Mouse (Mus musculus): ENCODE results near the gene Zfp763. TPM values are rescaled to one million over a fixed set of nuclear protein-coding genes. Genes with fewer than 3 reads are reported as not detected.
A peak's percentile ranks its signal among the peaks of the same experiment; 100 is the strongest.

Gene Zfp763
- polyA plus RNA-seq, 1 experiment from 2014 or later, result 26.2 TPM

- H3K4me1 ChIP-seq (ENCODE audit: control insufficient read depth, insufficient read depth, low read length), result no peaks in the 10 kb centered on the region
- WGBS, result under 1% methylated on average over 21 of the region's 21 CpGs
- ATAC-seq (replicated peaks; ENCODE audit: insufficient number of reproducible peaks, low FRiP score, low TSS enrichment, low read depth) (peak; percentile 93), DNase-seq (ENCODE audit: low spot score) (peak; percentile 93)
- no peaks in the 10 kb centered on the region for H3K27me3 ChIP-seq (ENCODE audit: control insufficient read depth, insufficient read depth, low read length)
- H3K36me3 ChIP-seq (replicated peaks; ENCODE audit: control insufficient read depth, insufficient read depth, low read depth, low read length), result peaks cover 3% of the 10 kb centered on the region; the same call in 1 of the 2 replicates
- H3K4me2 ChIP-seq (ENCODE audit: low read depth, low read length), result peak within 1 kb of the TSS; percentile 73
- H3K9me3 ChIP-seq (replicated peaks; ENCODE audit: control insufficient read depth, low read length), result no peaks in the 10 kb centered on the region
- no peak within 1 kb of the TSS for H3K27ac ChIP-seq (replicated peaks; ENCODE audit: low read depth, low read length)
- peak within 1 kb of the TSS; percentile 73 for H3K9ac ChIP-seq (replicated peaks; ENCODE audit: low read length)
- H3K4me3 ChIP-seq (ENCODE audit: low read depth, low read length), result peak within 1 kb of the TSS; percentile 72
Measured at GRCm38 (mm10) chr17:32992699-32993474, 40.3 kb downstream of the Zfp763 start, which contains the start of gene Zfp952. Gene Zfp952, plus strand, starts transcription at chr17:32993129.

- Histone ChIP-seq H3K27ac (replicated peaks; ENCODE audit: low read depth, low read length) (no peak overlapping the region), H3K4me1 (ENCODE audit: control insufficient read depth, insufficient read depth, low read length) (no peaks in the 10 kb centered on the region), H3K27me3 (ENCODE audit: control insufficient read depth, insufficient read depth, low read length) (no peaks in the 10 kb centered on the region), H3K36me3 (replicated peaks; ENCODE audit: control insufficient read depth, insufficient read depth, low read depth, low read length) (peaks cover 3% of the 10 kb centered on the region; the same call in 1 of the 2 replicates), H3K9ac (replicated peaks; ENCODE audit: low read length) (no peak overlapping the region), H3K4me3 (ENCODE audit: low read depth, low read length) (no peak overlapping the region), H3K4me2 (ENCODE audit: low read depth, low read length) (no peak overlapping the region; the same call in 1 of the 2 replicates), H3K9me3 (replicated peaks; ENCODE audit: control insufficient read depth, low read length) (no peaks in the 10 kb centered on the region)
- peak; percentile 18 for DNase-seq (ENCODE audit: low spot score)
- WGBS, result 75% methylated on average over 12 of the region's 12 CpGs
- ATAC-seq (replicated peaks; ENCODE audit: insufficient number of reproducible peaks, low FRiP score, low TSS enrichment, low read depth), result no peak
Measured at GRCm38 (mm10) chr17:32991965-32992698, 41.1 kb downstream of the Zfp763 start.

- Histone ChIP-seq H3K4me3 (ENCODE audit: low read depth, low read length) (no peak overlapping the region), H3K9ac (replicated peaks; ENCODE audit: low read length) (no peak overlapping the region), H3K4me1 (ENCODE audit: control insufficient read depth, insufficient read depth, low read length) (no peaks in the 10 kb centered on the region), H3K9me3 (replicated peaks; ENCODE audit: control insufficient read depth, low read length) (no peaks in the 10 kb centered on the region), H3K27me3 (ENCODE audit: control insufficient read depth, insufficient read depth, low read length) (no peaks in the 10 kb centered on the region), H3K36me3 (replicated peaks; ENCODE audit: control insufficient read depth, insufficient read depth, low read depth, low read length) (no peaks in the 10 kb centered on the region), H3K27ac (replicated peaks; ENCODE audit: low read depth, low read length) (no peak overlapping the region), H3K4me2 (ENCODE audit: low read depth, low read length) (no peak overlapping the region)
- DNase-seq (ENCODE audit: low spot score) (no peak), ATAC-seq (replicated peaks; ENCODE audit: insufficient number of reproducible peaks, low FRiP score, low TSS enrichment, low read depth) (no peak)
- 75% methylated on average over 4 of the region's 4 CpGs for WGBS
Measured at GRCm38 (mm10) chr17:32986301-32986700, 46.9 kb downstream of the Zfp763 start.

DNA sequence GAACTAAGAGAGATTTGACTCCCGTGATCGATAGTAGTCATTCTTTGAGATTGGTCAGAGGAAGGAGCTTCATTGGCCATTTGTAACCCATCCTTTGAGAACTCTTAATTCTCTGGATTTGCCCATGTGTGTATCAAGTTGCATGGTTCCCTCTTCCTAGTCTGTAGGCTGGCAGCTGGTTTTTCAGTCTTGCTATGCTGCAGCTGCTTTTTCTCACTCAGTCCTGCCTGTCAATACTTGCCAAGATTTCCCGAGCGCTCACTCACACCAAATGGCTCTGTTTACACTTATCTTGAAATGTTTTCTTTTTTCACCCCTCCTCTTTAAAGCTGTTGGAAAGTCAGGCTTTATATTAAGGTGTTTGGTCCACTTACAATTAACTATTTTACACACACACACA is 51.8 kb downstream of the Zfp763 start:
- peaks cover 16% of the 10 kb centered on the region for H3K36me3 ChIP-seq (replicated peaks; ENCODE audit: control insufficient read depth, insufficient read depth, low read depth, low read length)

More for the DNA sequence above, 51.8 kb downstream of the Zfp763 start:
- Histone ChIP-seq H3K27me3 (ENCODE audit: control insufficient read depth, insufficient read depth, low read length) (no peaks in the 10 kb centered on the region), H3K4me1 (ENCODE audit: control insufficient read depth, insufficient read depth, low read length) (no peaks in the 10 kb centered on the region), H3K4me3 (ENCODE audit: low read depth, low read length) (no peak overlapping the region), H3K4me2 (ENCODE audit: low read depth, low read length) (no peak overlapping the region), H3K27ac (replicated peaks; ENCODE audit: low read depth, low read length) (no peak overlapping the region), H3K9ac (replicated peaks; ENCODE audit: low read length) (no peak overlapping the region), H3K9me3 (replicated peaks; ENCODE audit: control insufficient read depth, low read length) (no peaks in the 10 kb centered on the region)
- 89% methylated on average over 4 of the region's 4 CpGs for WGBS
- no peak for ATAC-seq (replicated peaks; ENCODE audit: insufficient number of reproducible peaks, low FRiP score, low TSS enrichment, low read depth)
- no peak for DNase-seq (ENCODE audit: low spot score)

Other genes starting within 250 kb of the Zfp763 start
- 25.6 and 33.8 TPM in 2 replicates for gene Zfp871, start 245.1 kb downstream of the Zfp763 start, polyA plus RNA-seq (2014; fragmentation: Nextera tagmentation; extraction: Ambion mirVana)
- gene Zfp811, start 223.5 kb downstream of the Zfp763 start, polyA plus RNA-seq (2014; fragmentation: Nextera tagmentation; extraction: Ambion mirVana), result 11.5 and 13.2 TPM in 2 replicates
- gene Zfp799, start 203.1 kb downstream of the Zfp763 start, polyA plus RNA-seq (2014; fragmentation: Nextera tagmentation; extraction: Ambion mirVana), result 17.1 and 23.5 TPM in 2 replicates
- gene Zfp870, start 141.8 kb downstream of the Zfp763 start, polyA plus RNA-seq (2014; fragmentation: Nextera tagmentation; extraction: Ambion mirVana), result 11.7 and 12.3 TPM in 2 replicates
- not detected in 2 replicates for gene Cyp4f14, start 116.1 kb downstream of the Zfp763 start, polyA plus RNA-seq (2014; fragmentation: Nextera tagmentation; extraction: Ambion mirVana)
- 2.7 and 3.4 TPM in 2 replicates for gene Cyp4f13, start 86.0 kb downstream of the Zfp763 start, polyA plus RNA-seq (2014; fragmentation: Nextera tagmentation; extraction: Ambion mirVana)
- gene Zfp472, start 67.6 kb downstream of the Zfp763 start, polyA plus RNA-seq (2014; fragmentation: Nextera tagmentation; extraction: Ambion mirVana), result 15.5 and 16.2 TPM in 2 replicates
- 16.6 and 17.3 TPM in 2 replicates for gene Zfp952, start 40.3 kb downstream of the Zfp763 start, polyA plus RNA-seq (2014; fragmentation: Nextera tagmentation; extraction: Ambion mirVana)
- gene 4921501E09Rik, start 34.7 kb upstream of the Zfp763 start, polyA plus RNA-seq (2014; fragmentation: Nextera tagmentation; extraction: Ambion mirVana), result not detected in 2 replicates
- 9.8 and 11.2 TPM in 2 replicates for gene Zfp563, start 55.9 kb upstream of the Zfp763 start, polyA plus RNA-seq (2014; fragmentation: Nextera tagmentation; extraction: Ambion mirVana)
- gene Morc2b, start 106.3 kb upstream of the Zfp763 start, polyA plus RNA-seq (2014; fragmentation: Nextera tagmentation; extraction: Ambion mirVana), result 0.18 TPM in 1 of 2 replicates, not detected in the other
- not detected in 2 replicates for gene Olfr55, start 135.0 kb upstream of the Zfp763 start, polyA plus RNA-seq (2014; fragmentation: Nextera tagmentation; extraction: Ambion mirVana)
- not detected in 2 replicates for gene Olfr239, start 157.9 kb upstream of the Zfp763 start, polyA plus RNA-seq (2014; fragmentation: Nextera tagmentation; extraction: Ambion mirVana)
- not detected in 2 replicates for gene Olfr1564, start 188.3 kb upstream of the Zfp763 start, polyA plus RNA-seq (2014; fragmentation: Nextera tagmentation; extraction: Ambion mirVana)
- 23.5 and 23.7 TPM in 2 replicates for gene Zfp955a, start 221.7 kb upstream of the Zfp763 start, polyA plus RNA-seq (2014; fragmentation: Nextera tagmentation; extraction: Ambion mirVana)
- 0.03 TPM in 1 of 2 replicates, not detected in the other for gene Olfr63, start 231.3 kb upstream of the Zfp763 start, polyA plus RNA-seq (2014; fragmentation: Nextera tagmentation; extraction: Ambion mirVana)